Mouse (Mus musculus) liver, adult (tissue): Measurements from ENCODE around the gene Gfod1.
A peak's percentile ranks its signal among the peaks of the same experiment; 100 is the strongest.

Experiments used
- GATA4 ChIP-seq: IDR thresholded peaks from 2 replicates; pipeline ENCODE4 v1.6.1; 2014; ENCODE audit warnings: mild to moderate bottlenecking, low read length; ENCODE audit not compliant: insufficient replicate concordance

Gene Gfod1

GRCm38 (mm10) chr13:43304018-43304431 lies at the start of gene Gfod1:
Gfod1 (minus strand) TSS chr13:43304172.
- TF ChIP-seq GATA4, result peak; percentile 51; the same call in 1 of the 2 replicates

DNA sequence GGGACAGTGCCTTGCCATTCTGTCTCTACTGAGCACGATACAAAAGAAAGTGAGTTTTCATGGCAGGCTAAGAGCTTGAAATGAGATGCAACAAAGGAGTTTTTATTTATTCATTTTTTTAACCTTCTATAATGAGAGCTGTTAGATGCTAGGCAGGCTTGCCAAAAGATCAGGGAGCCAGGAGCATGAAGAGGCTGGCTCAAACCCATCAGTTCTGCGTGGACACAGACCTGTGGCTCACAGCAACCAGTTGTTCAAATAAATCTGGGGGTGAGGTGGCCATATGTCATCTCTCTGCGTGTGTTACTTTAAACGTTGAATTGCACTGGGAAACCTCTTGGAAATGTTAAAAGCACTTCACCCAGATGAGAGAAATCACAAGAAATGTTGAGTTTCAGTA lies 49.4 kb upstream of the Gfod1 start:
- no peak for TF ChIP-seq GATA4

GRCm38 (mm10) chr13:43350489-43351169 lies 46.7 kb upstream of the Gfod1 start:
- TF ChIP-seq GATA4, result peak; percentile 93; the same call in 1 of the 2 replicates

DNA sequence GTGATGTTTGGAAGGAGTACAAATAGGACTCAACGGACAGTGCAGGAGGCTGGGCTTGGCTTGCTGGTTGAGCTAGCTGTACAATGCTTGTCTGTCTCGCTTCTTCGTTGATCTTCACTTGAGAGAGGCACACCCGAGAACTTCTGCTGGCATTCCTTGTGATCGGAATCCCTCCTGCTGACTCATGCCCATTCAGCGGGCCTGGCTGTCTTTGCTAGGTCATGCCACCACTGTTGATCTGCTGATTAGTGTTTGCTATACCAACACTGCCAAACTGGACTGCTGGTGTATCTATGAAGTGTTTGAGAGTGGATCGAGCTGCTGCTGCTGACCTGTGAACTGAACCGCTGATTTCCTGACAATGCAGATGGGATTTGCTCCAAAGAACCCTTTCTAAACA lies 45.4 kb upstream of the Gfod1 start:
- TF ChIP-seq GATA4, result peak; percentile 42; the same call in 1 of the 2 replicates

GRCm38 (mm10) chr13:43346825-43347224 lies 42.9 kb upstream of the Gfod1 start:
- TF ChIP-seq GATA4, result peak; percentile 68; the same call in 1 of the 2 replicates

DNA sequence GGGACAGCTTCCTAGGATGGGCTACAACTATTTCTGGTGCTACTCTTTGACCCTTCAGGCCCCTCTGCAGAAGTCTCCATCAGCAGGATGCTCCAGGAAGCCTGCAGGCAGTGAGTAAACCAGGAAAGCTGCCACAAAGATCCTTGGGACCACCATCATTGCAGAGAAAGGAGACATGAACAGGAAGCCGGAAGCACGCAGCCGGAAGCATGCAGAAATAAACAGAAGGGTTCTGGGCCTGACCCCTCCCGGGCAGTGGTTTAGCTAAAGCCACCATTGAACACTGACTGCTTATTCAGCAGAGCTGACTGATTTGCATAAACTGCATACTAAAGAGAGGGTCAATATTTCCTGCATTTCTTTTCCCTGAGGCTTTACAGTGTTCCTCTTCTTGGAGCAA lies 34.7 kb upstream of the Gfod1 start:
- no peak for TF ChIP-seq GATA4

GRCm38 (mm10) chr13:43338001-43338400 lies 34.0 kb upstream of the Gfod1 start:
- TF ChIP-seq GATA4, result no peak

DNA sequence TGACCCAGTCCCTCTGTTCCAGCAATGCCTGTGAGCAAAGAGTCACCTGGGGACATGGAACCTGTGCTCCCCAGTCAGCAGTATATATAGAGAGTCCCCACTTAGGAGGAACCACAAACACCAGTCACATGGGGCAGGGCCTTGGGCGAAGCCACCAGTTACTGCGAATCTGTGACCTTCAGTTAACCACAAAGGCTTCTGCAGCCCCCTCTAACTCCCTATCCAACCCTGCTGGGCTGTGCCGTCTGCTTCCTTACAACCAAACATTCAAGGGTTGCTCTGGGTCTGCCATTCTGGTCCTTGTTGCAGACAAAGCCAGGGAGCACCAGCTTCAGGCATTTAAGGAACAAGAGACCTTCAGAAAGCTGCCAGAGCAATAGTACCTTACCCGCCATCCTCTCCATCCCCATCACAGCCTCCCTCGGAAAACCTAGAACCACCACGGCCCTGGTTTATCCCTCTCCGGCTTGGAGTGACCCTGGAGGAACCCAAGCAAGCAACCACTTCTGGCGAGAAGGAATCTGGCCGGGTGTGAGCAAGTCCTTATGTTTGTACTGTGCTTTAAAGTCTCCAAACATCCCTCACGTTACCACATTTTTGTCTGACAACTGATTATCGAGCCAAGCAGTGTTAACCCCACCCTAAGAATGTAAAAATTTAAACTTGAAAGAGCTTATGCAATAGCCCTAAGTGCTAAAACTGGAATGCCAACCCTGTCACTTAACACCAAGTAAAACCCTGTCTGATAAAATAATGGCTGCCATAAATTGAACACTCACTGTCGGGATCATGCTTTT lies 32.7 kb upstream of the Gfod1 start:
- TF ChIP-seq GATA4, result no peak

DNA sequence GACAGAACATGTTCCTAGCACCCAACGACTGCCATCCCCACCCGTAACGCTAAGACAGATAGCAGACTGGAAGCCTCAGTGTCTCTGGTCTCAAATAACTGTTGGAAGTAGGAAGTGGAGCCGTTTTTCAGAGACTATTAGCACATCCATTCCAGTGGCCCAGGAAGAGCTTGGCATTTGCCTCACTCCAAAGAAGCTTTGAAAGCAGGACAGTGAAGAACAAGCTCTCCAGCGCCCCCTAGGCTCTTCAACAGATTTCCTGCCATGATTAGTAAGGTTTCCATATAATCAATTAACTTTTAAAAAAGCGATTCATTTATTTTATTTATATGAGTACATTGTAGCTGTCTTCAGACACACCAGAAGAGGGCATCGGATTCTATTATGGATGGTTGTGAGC lies 28.6 kb upstream of the Gfod1 start:
- TF ChIP-seq GATA4, result no peak

- no peak for TF ChIP-seq GATA4
Measured at GRCm38 (mm10) chr13:43331721-43332444, 27.9 kb upstream of the Gfod1 start.

- TF ChIP-seq GATA4, result no peak
Measured at GRCm38 (mm10) chr13:43325427-43325826, 21.5 kb upstream of the Gfod1 start.

DNA sequence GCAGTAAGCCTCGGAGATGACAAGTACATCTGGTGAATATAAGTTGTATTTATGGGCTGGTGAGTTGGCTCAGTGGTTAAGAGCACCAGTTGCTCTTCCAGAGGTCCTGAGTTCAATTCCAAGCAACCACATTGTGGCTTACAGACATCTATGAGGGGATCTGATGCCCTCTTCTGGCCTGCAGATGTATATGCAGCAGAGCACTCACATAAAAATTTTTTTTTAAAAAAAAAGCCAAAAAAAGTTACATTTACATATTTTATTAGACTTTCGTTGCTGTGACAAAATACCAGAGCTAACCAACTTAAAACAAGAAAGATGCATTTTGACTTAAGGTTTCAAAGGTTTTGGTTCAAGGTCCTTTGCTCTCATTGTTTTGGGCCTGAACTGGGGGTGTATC lies 17.5 kb upstream of the Gfod1 start:
- no peak for TF ChIP-seq GATA4

GRCm38 (mm10) chr13:43319396-43319795 lies 15.4 kb upstream of the Gfod1 start:
- TF ChIP-seq GATA4, result no peak

GRCm38 (mm10) chr13:43317411-43317810 lies 13.4 kb upstream of the Gfod1 start:
- no peak for TF ChIP-seq GATA4

DNA sequence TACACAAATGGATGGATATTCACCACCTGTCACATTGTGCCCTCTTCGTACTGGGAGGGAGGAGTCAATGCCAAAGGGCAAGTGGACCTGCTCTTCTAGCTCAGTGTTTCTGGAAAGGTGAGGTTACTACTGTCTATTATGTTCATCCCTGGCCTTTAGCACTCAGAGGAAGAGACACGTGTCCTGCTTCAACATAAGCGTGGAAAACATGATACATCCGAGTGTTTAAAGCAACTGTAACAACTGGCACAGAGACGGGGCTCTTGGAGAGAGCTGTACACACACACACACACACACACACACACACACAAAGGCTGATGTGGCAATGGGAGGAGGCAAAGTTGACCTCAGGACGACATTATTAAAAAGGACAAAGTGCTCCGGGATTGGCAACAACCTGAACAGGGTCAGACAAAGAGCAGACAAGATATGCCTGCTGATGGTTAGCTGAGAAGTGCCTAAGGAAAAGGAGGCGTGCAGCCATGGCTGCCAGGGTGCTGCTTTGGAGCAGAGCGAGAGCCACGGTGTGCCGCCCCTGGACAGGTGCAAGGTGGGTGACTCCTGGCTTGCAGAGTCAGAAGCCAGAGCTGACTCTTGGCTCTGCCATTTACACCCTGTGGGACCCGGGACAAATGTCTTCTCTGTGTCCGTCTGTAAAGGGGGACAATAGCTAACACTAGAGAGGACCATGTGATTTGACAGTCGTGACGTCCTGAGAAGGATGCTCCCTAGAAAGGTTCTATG lies 1.4 kb upstream of the Gfod1 start:
- TF ChIP-seq GATA4, result no peak

GRCm38 (mm10) chr13:43304700-43305099 lies 728 bp upstream of the Gfod1 start:
- no peak for TF ChIP-seq GATA4
